Mouse (Mus musculus) neural tube, embryonic 11.5 days (tissue): ENCODE measurements around the gene Lcor. TPM values are rescaled to one million over a fixed set of nuclear protein-coding genes. Genes with fewer than 3 reads are reported as not detected.

ENCODE experiments used
- ATAC-seq: fragments of 200-750 bp; cut with Nextera tagmentation; 2 replicates; pipeline ENCODE4 v1.8.0; 2017; ENCODE audit warnings: moderate number of reproducible peaks, mild to moderate bottlenecking, moderate TSS enrichment, moderate library complexity; ENCODE audit not compliant: insufficient read depth, low FRiP score, low TSS enrichment
- DNase-seq: peaks from one replicate; pipeline ENCODE4 v3.0.0-alpha.2; 2015; ENCODE audit warnings: low spot score
- H3K27ac ChIP-seq: fragments of 300-500 bp; sonication (generic); 2 replicates; pipeline ENCODE4 v1.5.1; 2014; ENCODE audit warnings: low read depth, mild to moderate bottlenecking, low read length
- H3K27me3 ChIP-seq: fragments of 300-500 bp; sonication (generic); 2 replicates; pipeline ENCODE4 v1.6.1; 2014; ENCODE audit warnings: mild to moderate bottlenecking, low read length, mixed read lengths; ENCODE audit not compliant: control insufficient read depth, insufficient read depth
- H3K36me3 ChIP-seq: fragments of 300-500 bp; sonication (generic); 2 replicates; pipeline ENCODE4 v1.6.1; 2014; ENCODE audit warnings: mild to moderate bottlenecking, low read length, moderate library complexity, mixed read lengths; ENCODE audit not compliant: control insufficient read depth, insufficient read depth
- H3K4me1 ChIP-seq: fragments of 300-500 bp; sonication (generic); 2 replicates; pipeline ENCODE4 v1.6.1; 2014; ENCODE audit warnings: low read length, mixed read lengths; ENCODE audit not compliant: control insufficient read depth, insufficient read depth
- H3K4me2 ChIP-seq: fragments of 300-500 bp; sonication (generic); 2 replicates; pipeline ENCODE4 v1.6.1; 2014; ENCODE audit warnings: low read depth, mild to moderate bottlenecking, moderate library complexity
- H3K4me3 ChIP-seq: fragments of 300-500 bp; sonication (generic); 2 replicates; pipeline ENCODE4 v1.5.1; 2014; ENCODE audit warnings: low read depth, low read length
- H3K9ac ChIP-seq: fragments of 300-500 bp; sonication (generic); 2 replicates; pipeline ENCODE4 v1.6.1; 2014; ENCODE audit warnings: mild to moderate bottlenecking, low read length
- H3K9me3 ChIP-seq: fragments of 300-500 bp; sonication (generic); 2 replicates; pipeline ENCODE4 v1.6.1; 2016; ENCODE audit warnings: low read length; ENCODE audit not compliant: control insufficient read depth
- WGBS: fragments of 180-500 bp; shearing (Covaris S2); extraction: QIAGEN DNeasy Blood & Tissue Kit; methylation state at CpG from one replicate; pipeline ENCODE4 v1.1.7; 2014; 5-methylcytosine and 5-hydroxymethylcytosine counted together
- polyA plus RNA-seq: library from polyadenylated mRNA; unstranded; fragments of >200 nt; fragmentation: Nextera tagmentation; extraction: Ambion mirVana; gene quantifications from 2 replicates; pipeline ENCODE4 v1.2.1, GENCODE M21; 2014

Gene Lcor
- polyA plus RNA-seq, 1 experiment from 2014 or later: 32.8 TPM

- no peaks in the 10 kb centered on the region for H3K4me1 ChIP-seq
- H3K27me3 ChIP-seq: no peaks in the 10 kb centered on the region
- ATAC-seq: no peak
- no peak overlapping the region for H3K9ac ChIP-seq
- no peak for DNase-seq
- H3K9me3 ChIP-seq: no peaks in the 10 kb centered on the region
- no peaks in the 10 kb centered on the region for H3K36me3 ChIP-seq
- H3K27ac ChIP-seq: no peak overlapping the region
- no peak overlapping the region for H3K4me3 ChIP-seq
- 86% methylated on average over 2 of the region's 2 CpGs for WGBS
- H3K4me2 ChIP-seq: no peak overlapping the region
Measured at GRCm38 (mm10) chr19:41568791-41569190, 86.4 kb downstream of the Lcor start.

- no peak overlapping the region for H3K4me2 ChIP-seq
- no peak overlapping the region for H3K4me3 ChIP-seq
- DNase-seq: no peak
- no peaks in the 10 kb centered on the region for H3K27me3 ChIP-seq
- no peak overlapping the region for H3K27ac ChIP-seq
- 93% methylated on average over 2 of the region's 2 CpGs for WGBS
- H3K9ac ChIP-seq: no peak overlapping the region
- no peaks in the 10 kb centered on the region for H3K4me1 ChIP-seq
- H3K36me3 ChIP-seq: no peaks in the 10 kb centered on the region
- H3K9me3 ChIP-seq: no peaks in the 10 kb centered on the region
- no peak for ATAC-seq
Measured at GRCm38 (mm10) chr19:41573700-41574099, 91.3 kb downstream of the Lcor start.

- ATAC-seq (no peak), DNase-seq (no peak)
- H3K36me3 ChIP-seq: no peaks in the 10 kb centered on the region
- H3K27ac ChIP-seq: no peak overlapping the region
- H3K4me1 ChIP-seq: no peaks in the 10 kb centered on the region
- H3K9ac ChIP-seq: no peak overlapping the region
- no peaks in the 10 kb centered on the region for H3K27me3 ChIP-seq
- H3K4me2 ChIP-seq: no peak overlapping the region
- H3K4me3 ChIP-seq: no peak overlapping the region
- H3K9me3 ChIP-seq: no peaks in the 10 kb centered on the region
Measured at GRCm38 (mm10) chr19:41577576-41577975, 95.1 kb downstream of the Lcor start.

GRCm38 (mm10) chr19:41579311-41579920 is 97.0 kb downstream of the Lcor start:
- 88% methylated on average over 4 of the region's 4 CpGs for WGBS
- no peaks in the 10 kb centered on the region for H3K4me1 ChIP-seq

GRCm38 (mm10) chr19:41581706-41582420 is 99.4 kb downstream of the Lcor start, which contains the start of gene Gm340:
TSS of gene Gm340 (plus strand) at chr19:41582370.
- DNase-seq: no peak
- H3K9ac ChIP-seq: no peak within 1 kb of the TSS
- ATAC-seq: no peak
- no peak within 1 kb of the TSS for H3K27ac ChIP-seq
- 94% methylated on average over 23 of the region's 23 CpGs for WGBS
- no peaks in the 10 kb centered on the region for H3K9me3 ChIP-seq
- peaks cover 4% of the 10 kb centered on the region for H3K36me3 ChIP-seq
- H3K4me1 ChIP-seq: no peaks in the 10 kb centered on the region
- no peak within 1 kb of the TSS for H3K4me2 ChIP-seq
- H3K27me3 ChIP-seq: no peaks in the 10 kb centered on the region
- no peak within 1 kb of the TSS for H3K4me3 ChIP-seq

More at GRCm38 (mm10) chr19:41579311-41579920, 97.0 kb downstream of the Lcor start:
- peaks cover 4% of the 10 kb centered on the region for H3K36me3 ChIP-seq
- DNase-seq (no peak), ATAC-seq (no peak)
- no peak overlapping the region for H3K9ac ChIP-seq
- H3K4me2 ChIP-seq: no peak overlapping the region
- H3K27me3 ChIP-seq: no peaks in the 10 kb centered on the region
- no peak overlapping the region for H3K4me3 ChIP-seq
- H3K27ac ChIP-seq: no peak overlapping the region
- H3K9me3 ChIP-seq: no peaks in the 10 kb centered on the region

GRCm38 (mm10) chr19:41582918-41583514 is 100.6 kb downstream of the Lcor start:
- H3K9me3 ChIP-seq: no peaks in the 10 kb centered on the region
- no peaks in the 10 kb centered on the region for H3K27me3 ChIP-seq
- no peak overlapping the region for H3K4me3 ChIP-seq
- H3K4me2 ChIP-seq: no peak overlapping the region
- DNase-seq: no peak
- ATAC-seq: no peak
- peaks cover 4% of the 10 kb centered on the region for H3K36me3 ChIP-seq
- H3K4me1 ChIP-seq: no peaks in the 10 kb centered on the region
- H3K9ac ChIP-seq: no peak overlapping the region
- WGBS: 92% methylated on average over 5 of the region's 5 CpGs
- no peak overlapping the region for H3K27ac ChIP-seq

- Histone ChIP-seq H3K9ac (no peak overlapping the region), H3K36me3 (peaks cover 4% of the 10 kb centered on the region), H3K4me2 (no peak overlapping the region), H3K4me3 (no peak overlapping the region), H3K27me3 (no peaks in the 10 kb centered on the region), H3K9me3 (no peaks in the 10 kb centered on the region), H3K4me1 (no peaks in the 10 kb centered on the region), H3K27ac (no peak overlapping the region)
- WGBS: 93% methylated on average over 10 of the region's 10 CpGs
- no peak for DNase-seq
- ATAC-seq: no peak
Measured at GRCm38 (mm10) chr19:41586752-41587151, 104.3 kb downstream of the Lcor start.

GRCm38 (mm10) chr19:41587431-41588222 is 105.2 kb downstream of the Lcor start:
- peaks cover 4% of the 10 kb centered on the region for H3K36me3 ChIP-seq
- ATAC-seq: no peak
- WGBS: 90% methylated on average over 20 of the region's 20 CpGs
- no peaks in the 10 kb centered on the region for H3K4me1 ChIP-seq
- H3K27ac ChIP-seq: no peak overlapping the region
- no peak overlapping the region for H3K4me2 ChIP-seq
- H3K9me3 ChIP-seq: no peaks in the 10 kb centered on the region
- no peaks in the 10 kb centered on the region for H3K27me3 ChIP-seq
- H3K9ac ChIP-seq: no peak overlapping the region
- H3K4me3 ChIP-seq: no peak overlapping the region
- DNase-seq: no peak
